Mouse (Mus musculus) G1E (cell line): ENCODE results near the gene Prkrip1.

ENCODE experiments used
- CTCF ChIP-seq: IDR thresholded peaks from 2 replicates; pipeline ENCODE4 v1.5.1; 2012; ENCODE audit warnings: low read depth, low read length, inconsistent platforms, mixed read lengths
- GATA1 ChIP-seq: IDR thresholded peaks from 2 replicates; pipeline ENCODE4 v1.6.1; 2012; ENCODE audit warnings: borderline replicate concordance, low read length, inconsistent platforms, mixed read lengths
- POLR2AphosphoS5 ChIP-seq: IDR thresholded peaks from 2 replicates; pipeline ENCODE4 v1.6.1; 2012; ENCODE audit warnings: low read depth, low read length, inconsistent platforms; ENCODE audit not compliant: insufficient replicate concordance
- TAL1 ChIP-seq: conservative IDR thresholded peaks from 2 replicates; pipeline ENCODE4 v1.6.1; 2012; ENCODE audit warnings: low read depth, low read length, inconsistent platforms, mixed read lengths

DNA sequence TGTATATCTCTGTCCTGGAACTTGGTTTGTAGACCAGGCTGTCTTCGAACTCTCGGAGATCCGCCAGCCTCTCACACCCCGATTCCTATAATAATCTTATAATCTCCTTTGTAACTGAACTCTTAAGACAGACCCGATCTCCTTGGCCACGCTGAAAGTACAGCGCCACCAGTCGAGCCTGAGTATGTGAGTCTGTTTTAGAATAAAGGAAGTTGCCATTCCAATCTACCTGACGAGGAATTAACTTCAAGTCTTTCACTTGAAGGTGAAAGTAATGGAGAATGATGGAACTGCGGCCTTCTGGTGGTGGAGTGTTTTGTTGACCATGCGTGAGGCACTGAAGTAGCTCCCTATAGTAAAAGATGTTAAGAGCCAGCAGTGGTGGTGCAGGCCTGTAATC is 763 bp upstream of the Prkrip1 start:
- TF ChIP-seq CTCF (no peak), GATA1 (no peak), POLR2AphosphoS5 (no peak), TAL1 (no peak)
